Mouse (Mus musculus) myocyte (in vitro differentiated cells): ENCODE data around the gene Mrps23. TPM values are rescaled to one million over a fixed set of nuclear protein-coding genes. Genes with fewer than 3 reads are reported as not detected.

ENCODE experiments used
- H3K27me3 ChIP-seq: one replicate; pipeline ENCODE4 v1.6.1; 2011; ENCODE audit not compliant: control insufficient read depth, insufficient read depth, insufficient read length
- H3K36me3 ChIP-seq: one replicate; pipeline ENCODE4 v1.6.1; 2011; ENCODE audit not compliant: control insufficient read depth, insufficient read depth
- H3K4me2 ChIP-seq: one replicate; pipeline ENCODE4 v1.6.1; 2011; ENCODE audit warnings: low read depth, control low read depth
- H3K4me3 ChIP-seq: one replicate; pipeline ENCODE4 v1.5.1; 2011; ENCODE audit warnings: mild to moderate bottlenecking, control low read depth, moderate library complexity
- H3K79me2 ChIP-seq: one replicate; pipeline ENCODE4 v1.6.1; 2011; ENCODE audit not compliant: control insufficient read depth, insufficient read depth
- H3ac ChIP-seq: one replicate; pipeline ENCODE4 v1.6.1; 2011; ENCODE audit not compliant: control insufficient read depth, insufficient read length
- CEBPB ChIP-seq: IDR thresholded peaks from 2 replicates; pipeline ENCODE4 v1.6.1; 2011; ENCODE audit warnings: mild to moderate bottlenecking, moderate library complexity; ENCODE audit not compliant: poor library complexity, insufficient read depth, severe bottlenecking
- E2F4 ChIP-seq: IDR thresholded peaks from one replicate; pipeline ENCODE4 v1.6.1; 2011; ENCODE audit warnings: mild to moderate bottlenecking, control low read depth, moderate library complexity; ENCODE audit not compliant: insufficient read depth
- MAX ChIP-seq: IDR thresholded peaks from one replicate; pipeline ENCODE4 v1.6.1; 2011; ENCODE audit warnings: low read depth, mild to moderate bottlenecking, control low read depth
- MYOD1 ChIP-seq, 3 experiments: IDR thresholded peaks; one replicate each; pipeline ENCODE4 v1.6.1; 2011; ENCODE audit warnings: control low read depth in 2 of 3, low read depth in 2 of 3, mild to moderate bottlenecking in 2 of 3, moderate library complexity in 1 of 3; ENCODE audit not compliant: insufficient read length in 2 of 3, control insufficient read depth in 1 of 3
- MYOG ChIP-seq, 3 experiments: IDR thresholded peaks; one replicate each; pipeline ENCODE4 v1.6.1; 2011; ENCODE audit warnings: control low read depth in 2 of 3, low read depth in 2 of 3, mild to moderate bottlenecking in 2 of 3; ENCODE audit not compliant: insufficient read length in 2 of 3, control insufficient read depth in 1 of 3, insufficient read depth in 1 of 3
- POLR2A ChIP-seq: IDR thresholded peaks from one replicate; pipeline ENCODE4 v1.6.1; 2011; ENCODE audit warnings: low read depth, mild to moderate bottlenecking, control low read depth, moderate library complexity; ENCODE audit not compliant: insufficient read length
- POLR2AphosphoS2 ChIP-seq: IDR thresholded peaks from one replicate; pipeline ENCODE4 v1.6.1; 2011; ENCODE audit warnings: low read depth, control low read depth; ENCODE audit not compliant: insufficient read length
- REST ChIP-seq: IDR thresholded peaks from one replicate; pipeline ENCODE4 v1.6.1; 2011; ENCODE audit warnings: mild to moderate bottlenecking, control low read depth, moderate library complexity; ENCODE audit not compliant: insufficient read depth, insufficient read length
- SRF ChIP-seq: IDR thresholded peaks from one replicate; pipeline ENCODE4 v1.6.1; 2011; ENCODE audit warnings: low read depth; ENCODE audit not compliant: control insufficient read depth, insufficient read length
- TCF12 ChIP-seq: IDR thresholded peaks from one replicate; pipeline ENCODE4 v1.6.1; 2011; ENCODE audit warnings: mild to moderate bottlenecking, control low read depth; ENCODE audit not compliant: poor library complexity, insufficient read depth, severe bottlenecking
- TCF3 ChIP-seq: IDR thresholded peaks from one replicate; pipeline ENCODE4 v1.6.1; 2011; ENCODE audit warnings: low read depth, control low read depth; ENCODE audit not compliant: insufficient read length
- USF1 ChIP-seq: IDR thresholded peaks from one replicate; pipeline ENCODE4 v1.6.1; 2011; ENCODE audit warnings: low read depth, mild to moderate bottlenecking, control low read depth, moderate library complexity
- polyA plus RNA-seq: library from polyadenylated mRNA; unstranded; fragments of >200 nt; fragmentation: generic; extraction: Trizol; gene quantifications from one replicate; pipeline ENCODE4 v1.2.1, GENCODE M21; 2012; ENCODE audit warnings: missing spikeins

Gene Mrps23
- polyA plus RNA-seq, 1 experiment, result 319 TPM

GRCm38 (mm10) chr11:88168611-88169010 is 35.6 kb upstream of the Mrps23 start:
- Histone ChIP-seq H3K27me3 (no peaks in the 10 kb centered on the region), H3ac (no peak overlapping the region), H3K4me3 (no peak overlapping the region), H3K36me3 (no peaks in the 10 kb centered on the region), H3K4me2 (no peak overlapping the region), H3K79me2 (peaks cover 7% of the 10 kb centered on the region)
- TF ChIP-seq MAX (no peak), E2F4 (no peak), MYOD1 (IDR thresholded peaks at IDR 0.05; ENCODE audit: control insufficient read depth in 1 of 3, insufficient read length in 2 of 3, low read depth in 2 of 3) (no peak), MYOG (IDR thresholded peaks at IDR 0.05; ENCODE audit: control insufficient read depth in 1 of 3, insufficient read depth in 1 of 3, insufficient read length in 2 of 3, low read depth in 2 of 3) (no peak), POLR2A (no peak), POLR2AphosphoS2 (no peak), CEBPB (no peak)

GRCm38 (mm10) chr11:88169531-88170040 is 34.6 kb upstream of the Mrps23 start:
- H3K4me3 ChIP-seq, result no peak overlapping the region
- TF ChIP-seq MAX, result no peak
- no peak for TF ChIP-seq E2F4
- TF ChIP-seq TCF12, result no peak
- TF ChIP-seq USF1, result no peak
- TF ChIP-seq TCF3, result no peak
- TF ChIP-seq CEBPB, result no peak
- no peak for TF ChIP-seq SRF
- TF ChIP-seq POLR2AphosphoS2, result no peak
- no peak for TF ChIP-seq MYOD1 (IDR thresholded peaks at IDR 0.05; ENCODE audit: control insufficient read depth in 1 of 3, insufficient read length in 2 of 3, low read depth in 2 of 3)
- no peak overlapping the region for H3K4me2 ChIP-seq
- peaks cover 7% of the 10 kb centered on the region for H3K79me2 ChIP-seq
- no peaks in the 10 kb centered on the region for H3K27me3 ChIP-seq
- H3K36me3 ChIP-seq, result no peaks in the 10 kb centered on the region
- H3ac ChIP-seq, result no peak overlapping the region

GRCm38 (mm10) chr11:88170606-88171005 is 33.6 kb upstream of the Mrps23 start:
- TF ChIP-seq POLR2AphosphoS2 (no peak), MAX (no peak)
- H3K36me3 ChIP-seq, result no peaks in the 10 kb centered on the region
- H3K4me3 ChIP-seq, result no peak overlapping the region
- H3K27me3 ChIP-seq, result no peaks in the 10 kb centered on the region
- H3K4me2 ChIP-seq, result no peak overlapping the region
- peaks cover 7% of the 10 kb centered on the region for H3K79me2 ChIP-seq
- no peak overlapping the region for H3ac ChIP-seq

DNA sequence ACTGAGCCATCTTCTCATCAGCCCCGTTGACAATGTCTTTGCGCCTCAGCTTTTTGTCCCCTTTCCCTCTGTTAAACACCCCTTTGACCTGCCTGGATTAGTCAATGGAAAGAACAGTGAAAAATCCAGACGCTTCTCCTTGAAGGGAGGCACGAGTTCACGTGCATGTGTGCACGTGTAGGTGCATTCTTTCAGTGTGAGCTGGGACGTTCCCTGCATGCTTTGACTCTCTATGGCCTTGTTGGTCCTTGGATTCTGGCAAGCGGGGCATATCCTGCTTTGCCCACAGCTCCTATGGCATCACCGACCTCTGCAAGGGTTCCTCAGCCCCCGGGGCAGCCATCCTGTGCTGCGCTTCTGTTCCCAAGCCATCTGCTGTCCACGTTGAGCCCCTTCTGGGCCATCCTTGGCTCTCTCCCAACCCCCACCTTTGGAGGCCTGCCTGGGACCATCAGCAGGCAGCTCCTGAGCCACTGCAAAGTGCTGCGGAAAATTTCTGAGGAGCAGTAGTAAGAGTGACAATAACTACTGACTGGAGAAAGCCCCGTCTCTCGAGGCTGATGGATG is 32.2 kb upstream of the Mrps23 start:
- Histone ChIP-seq H3K27me3 (no peaks in the 10 kb centered on the region), H3K36me3 (no peaks in the 10 kb centered on the region), H3K4me2 (no peak overlapping the region), H3ac (no peak overlapping the region), H3K79me2 (peaks cover 3% of the 10 kb centered on the region), H3K4me3 (no peak overlapping the region)
- no peak for TF ChIP-seq SRF
- TF ChIP-seq TCF3, result no peak
- TF ChIP-seq TCF12, result no peak
- no peak for TF ChIP-seq CEBPB
- no peak for TF ChIP-seq REST
- TF ChIP-seq MAX, result no peak
- no peak for TF ChIP-seq MYOD1 (IDR thresholded peaks at IDR 0.05; ENCODE audit: control insufficient read depth in 1 of 3, insufficient read length in 2 of 3, low read depth in 2 of 3)
- TF ChIP-seq USF1, result no peak
- TF ChIP-seq MYOG (IDR thresholded peaks at IDR 0.05; ENCODE audit: control insufficient read depth in 1 of 3, insufficient read depth in 1 of 3, insufficient read length in 2 of 3, low read depth in 2 of 3), result no peak
- TF ChIP-seq POLR2A, result no peak
- no peak for TF ChIP-seq POLR2AphosphoS2
- TF ChIP-seq E2F4, result no peak

- Histone ChIP-seq H3ac (no peak overlapping the region), H3K27me3 (no peaks in the 10 kb centered on the region), H3K79me2 (no peaks in the 10 kb centered on the region), H3K4me2 (peak overlapping the region; percentile 66), H3K36me3 (no peaks in the 10 kb centered on the region), H3K4me3 (no peak overlapping the region)
- TF ChIP-seq TCF3 (no peak), E2F4 (no peak), POLR2A (no peak), SRF (no peak), MAX (no peak), MYOD1 (IDR thresholded peaks at IDR 0.05; ENCODE audit: control insufficient read depth in 1 of 3, insufficient read length in 2 of 3, low read depth in 2 of 3) (peak in 1 of 3 experiments; percentile 59), TCF12 (peak; percentile 20), MYOG (IDR thresholded peaks at IDR 0.05; ENCODE audit: control insufficient read depth in 1 of 3, insufficient read depth in 1 of 3, insufficient read length in 2 of 3, low read depth in 2 of 3) (peak; percentile 52 to 87 (median 69)), POLR2AphosphoS2 (no peak), REST (no peak), CEBPB (no peak)
These were observed 31.4 kb upstream of the Mrps23 start for GRCm38 (mm10) chr11:88172601-88173325.
